Mouse (Mus musculus) heart, adult 11 months (tissue): ENCODE results near the gene Map2k5.

ENCODE experiments used
- DNase-seq: peaks from one replicate; pipeline ENCODE4 v3.0.0; 2022

Gene Map2k5

DNA sequence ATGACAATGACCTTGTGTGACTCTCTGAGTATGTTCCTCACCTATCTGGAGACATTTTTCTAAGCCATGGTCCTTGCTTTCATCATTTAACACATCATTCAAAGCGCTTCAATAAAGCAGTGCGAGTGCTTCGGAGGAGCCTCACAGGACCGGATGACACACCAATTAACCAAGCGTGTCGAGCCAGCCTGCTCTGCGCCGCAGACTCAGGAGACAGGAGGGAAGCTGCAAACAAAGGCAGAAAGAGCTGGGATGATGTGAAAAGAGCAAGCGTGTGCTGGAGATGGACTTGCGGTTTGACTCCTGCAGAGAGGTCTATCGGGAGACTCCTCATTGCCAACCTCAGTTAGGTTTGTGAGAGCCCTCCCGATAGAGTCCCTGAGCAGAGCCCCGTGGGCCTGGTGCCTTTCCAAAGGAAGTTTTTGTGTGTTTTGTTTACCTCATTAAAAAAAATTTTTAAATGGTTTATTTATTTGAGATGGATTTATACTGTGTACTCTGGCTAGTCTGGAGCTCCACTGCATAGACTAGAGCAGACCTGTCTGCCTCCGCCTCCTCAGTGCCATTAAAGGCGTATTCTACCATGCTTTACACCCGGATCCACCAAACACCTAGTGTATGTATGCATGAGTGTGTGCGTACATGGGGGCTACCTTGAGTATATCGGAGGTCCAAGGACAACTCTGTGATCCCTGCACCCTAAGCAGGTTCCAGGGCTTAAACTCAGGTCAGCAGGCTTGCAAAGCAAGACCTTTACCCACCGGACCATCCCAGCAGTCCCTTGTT lies 126.7 kb downstream of the Map2k5 start:
- DNase-seq = peak; percentile 70

GRCm38 (mm10) chr9:63248095-63248787 lies 129.5 kb downstream of the Map2k5 start:
- DNase-seq = peak; percentile 73

DNA sequence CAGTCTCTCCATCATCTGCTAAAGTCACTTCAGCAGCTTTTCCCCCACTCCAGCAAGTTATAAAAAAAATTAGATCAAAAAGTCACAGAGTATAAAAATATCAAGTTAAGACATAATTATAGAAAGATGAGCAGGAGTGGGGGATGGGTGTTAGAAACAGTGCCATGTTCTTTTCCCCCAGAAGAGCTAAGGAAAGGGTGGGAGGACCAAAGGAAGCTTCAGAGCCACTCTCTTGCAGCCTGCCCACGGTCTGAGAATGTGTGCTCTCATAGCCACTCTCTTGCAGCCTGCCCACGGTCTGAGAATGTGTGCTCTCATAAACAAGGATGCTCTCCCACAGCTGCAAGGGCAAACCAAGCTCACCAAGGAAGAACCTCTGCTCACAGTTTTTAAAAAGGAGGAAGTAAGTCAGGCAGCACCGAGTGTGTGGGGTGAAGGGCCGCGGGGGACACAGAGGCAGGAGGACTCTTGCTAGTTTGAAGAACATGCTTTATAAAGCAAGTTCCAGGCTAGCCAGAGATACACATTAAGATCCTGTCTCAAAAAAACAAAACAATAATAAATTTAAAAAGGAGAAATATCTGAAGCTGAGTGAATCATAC lies 131.0 kb downstream of the Map2k5 start:
- DNase-seq = no peak

DNA sequence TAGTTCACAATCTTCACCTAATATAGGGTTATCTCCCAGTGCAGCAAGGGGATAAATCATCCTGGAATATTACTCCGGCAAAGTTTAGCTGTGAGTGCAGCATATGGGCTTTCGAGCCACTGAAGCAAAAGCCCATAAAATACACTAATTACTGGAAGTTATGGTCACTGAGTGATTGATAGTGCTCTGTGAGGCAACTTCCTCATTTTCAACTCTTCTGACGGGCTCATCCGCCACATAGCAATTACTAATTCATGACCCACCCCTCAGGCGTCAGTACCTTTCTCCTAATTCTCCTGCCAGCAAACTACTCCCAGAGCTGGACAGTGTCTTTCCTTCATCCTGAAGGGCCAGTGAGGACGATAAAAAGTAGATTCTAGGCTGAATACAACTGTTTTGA lies 135.7 kb downstream of the Map2k5 start:
- peak; percentile 55 for DNase-seq

GRCm38 (mm10) chr9:63241241-63241640 lies 136.5 kb downstream of the Map2k5 start:
- peak; percentile 75 for DNase-seq

GRCm38 (mm10) chr9:63234356-63234755 lies 143.3 kb downstream of the Map2k5 start:
- DNase-seq = peak; percentile 45

DNA sequence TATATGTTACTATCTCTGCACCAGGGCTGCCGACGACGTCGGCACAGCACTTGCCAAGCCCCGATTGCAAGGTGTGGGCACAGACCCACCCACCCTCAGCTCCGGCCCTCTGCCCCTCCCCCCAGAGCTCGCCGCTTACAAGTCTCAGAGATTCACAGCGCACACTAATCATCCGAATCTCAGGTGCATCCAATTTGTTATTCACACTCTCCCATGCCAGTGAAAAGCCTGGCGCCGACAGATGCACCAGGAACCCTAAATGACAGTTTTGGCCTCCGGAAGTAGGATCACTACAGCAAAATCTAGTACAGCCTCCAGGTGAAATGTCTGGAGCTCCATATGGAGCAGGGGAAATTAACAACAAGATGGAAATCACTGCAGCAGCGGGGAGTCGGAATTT lies 147.4 kb downstream of the Map2k5 start:
- peak; percentile 65 for DNase-seq

- DNase-seq = peak; percentile 87
Measured at GRCm38 (mm10) chr9:63229124-63229523, 148.6 kb downstream of the Map2k5 start.

DNA sequence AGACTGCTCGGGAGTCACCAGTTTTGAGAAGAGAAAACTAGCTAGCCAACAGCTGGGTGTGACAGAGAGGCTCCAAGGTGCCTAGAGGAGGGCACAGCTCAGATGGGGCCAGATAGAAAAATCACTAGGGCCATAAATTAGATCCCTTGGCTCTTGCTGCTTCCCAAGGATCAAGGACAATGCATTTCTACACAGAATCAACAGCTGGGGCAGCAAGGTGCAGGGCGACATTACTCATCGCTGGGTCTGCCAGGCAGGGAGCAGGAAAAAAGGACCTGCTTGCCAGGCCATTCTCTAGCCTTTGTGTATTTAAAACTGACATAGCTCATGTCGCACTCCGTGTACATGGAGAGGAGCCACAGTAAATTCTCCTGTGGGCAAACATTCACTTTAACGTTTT lies 155.5 kb downstream of the Map2k5 start:
- DNase-seq = peak; percentile 40

- peak; percentile 66 for DNase-seq
Measured at GRCm38 (mm10) chr9:63219851-63220250, 157.9 kb downstream of the Map2k5 start.

DNA sequence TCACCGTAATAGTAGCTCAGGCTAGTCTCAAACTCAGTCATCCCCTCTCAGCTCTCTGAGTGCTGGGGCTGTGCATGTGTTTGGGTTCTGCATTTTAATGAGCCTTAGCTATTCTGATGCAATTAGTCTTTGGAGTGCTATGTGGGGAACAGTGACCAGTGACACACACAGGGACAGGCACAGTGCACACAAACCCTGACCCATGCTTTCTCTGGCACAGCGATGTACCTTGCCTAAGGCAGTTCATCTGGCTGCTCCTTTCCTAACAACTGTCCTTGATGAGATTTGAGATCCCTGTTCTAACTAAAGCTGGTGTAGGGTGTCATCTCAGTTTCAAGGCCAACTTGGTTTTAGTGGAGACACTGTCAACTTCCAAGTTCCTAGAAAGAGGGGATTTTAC lies 162.7 kb downstream of the Map2k5 start:
- peak; percentile 74 for DNase-seq

DNA sequence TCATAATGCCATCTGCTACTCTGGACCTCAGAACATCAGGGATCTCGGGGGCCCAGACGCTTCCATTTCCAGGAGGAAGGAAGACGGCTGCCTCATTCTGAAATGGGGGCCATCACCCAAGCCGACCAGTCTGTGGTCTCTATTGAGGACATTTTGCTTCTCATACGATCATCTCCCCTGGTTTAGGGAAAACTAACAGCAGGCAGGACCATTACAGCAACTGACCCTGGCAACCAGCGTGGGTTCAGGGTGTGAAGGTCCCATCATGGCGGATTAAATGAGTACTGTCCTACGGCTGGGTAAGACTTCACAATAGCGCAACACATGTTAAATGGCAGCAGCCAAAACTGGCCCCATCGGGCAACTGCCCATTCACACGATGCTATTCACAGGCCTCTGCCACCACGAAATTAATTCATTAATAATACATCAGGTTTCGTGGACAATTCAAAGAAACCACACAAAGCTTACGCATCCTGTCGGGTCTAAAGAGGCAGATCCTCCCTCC lies 170.9 kb downstream of the Map2k5 start:
- DNase-seq = peak; percentile 79

- DNase-seq = no peak
Measured at GRCm38 (mm10) chr9:63203461-63203860, 174.2 kb downstream of the Map2k5 start.

DNA sequence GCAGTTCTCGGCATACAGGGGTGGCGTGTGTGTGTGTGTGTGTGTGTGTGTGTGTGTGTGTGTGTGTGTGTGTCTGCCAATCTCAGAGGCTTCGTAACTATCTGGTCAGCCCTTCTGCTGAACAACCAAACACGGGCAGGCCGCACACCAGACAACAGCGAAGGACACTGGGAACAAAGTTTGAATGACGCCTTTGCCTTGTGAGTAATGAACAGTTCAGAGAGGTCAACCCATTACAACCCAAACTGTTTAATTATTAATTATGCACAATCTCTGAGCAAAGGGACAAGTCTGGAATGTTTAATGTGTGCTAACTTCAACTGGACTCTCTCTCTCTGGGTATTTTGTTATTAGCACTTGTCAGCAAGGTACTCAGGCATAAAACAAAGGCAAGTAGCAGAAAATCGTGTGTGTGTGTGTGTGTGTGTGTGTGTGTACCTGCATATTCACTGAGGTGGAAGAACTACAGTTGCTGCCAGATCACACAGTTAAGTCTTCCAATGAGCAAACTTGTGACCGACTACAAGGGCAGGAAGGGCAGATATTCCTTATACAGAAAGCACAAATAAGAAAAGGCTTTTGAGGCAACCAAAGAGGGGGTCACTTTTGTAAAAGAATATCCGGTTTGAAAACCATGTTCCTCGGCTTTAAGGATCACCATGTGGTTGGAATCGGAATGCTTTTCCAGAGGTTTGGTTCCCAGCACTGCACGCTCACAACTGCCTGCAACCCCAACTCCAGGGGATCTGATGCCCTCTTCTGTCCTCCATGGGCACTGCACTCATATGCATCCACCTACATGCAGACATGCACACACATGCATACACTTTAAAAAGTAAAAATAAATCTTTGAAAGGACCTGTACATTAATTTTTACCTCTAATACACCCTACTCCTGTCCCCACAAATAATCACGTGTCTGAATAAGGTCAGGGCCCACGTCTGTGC lies 176.1 kb downstream of the Map2k5 start:
- DNase-seq = no peak

GRCm38 (mm10) chr9:63197252-63197651 lies 180.4 kb downstream of the Map2k5 start:
- DNase-seq = no peak

DNA sequence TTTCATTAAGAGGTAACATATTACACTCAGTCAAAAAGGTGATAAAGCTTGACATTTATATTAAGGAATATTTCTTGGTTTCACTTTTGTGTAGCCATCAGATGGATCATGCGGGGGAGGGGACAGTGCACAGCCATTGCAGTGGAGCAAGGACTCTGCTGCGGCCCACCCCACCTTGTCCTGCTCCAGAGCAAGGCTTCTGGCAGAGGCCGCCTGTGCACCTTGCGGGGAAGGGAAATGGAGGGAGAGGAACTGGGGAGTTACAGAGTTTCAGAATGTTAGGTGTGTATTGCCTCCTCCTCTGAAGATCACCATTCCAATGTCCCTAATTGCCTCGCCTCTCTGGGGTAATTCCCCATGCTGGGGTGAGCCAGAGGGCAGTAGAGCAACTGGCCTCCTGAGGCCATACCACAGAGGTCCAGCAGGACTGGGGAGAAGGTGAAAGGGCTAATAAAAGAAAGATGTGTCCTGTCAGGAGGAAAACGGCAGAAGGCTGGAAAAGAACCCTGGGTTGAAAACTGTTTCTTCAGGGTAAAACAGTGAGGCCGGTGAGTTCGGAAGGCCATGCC lies 181.5 kb downstream of the Map2k5 start:
- DNase-seq = peak; percentile 92

- DNase-seq = no peak
Measured at GRCm38 (mm10) chr9:63195523-63195922, 182.2 kb downstream of the Map2k5 start.

DNA sequence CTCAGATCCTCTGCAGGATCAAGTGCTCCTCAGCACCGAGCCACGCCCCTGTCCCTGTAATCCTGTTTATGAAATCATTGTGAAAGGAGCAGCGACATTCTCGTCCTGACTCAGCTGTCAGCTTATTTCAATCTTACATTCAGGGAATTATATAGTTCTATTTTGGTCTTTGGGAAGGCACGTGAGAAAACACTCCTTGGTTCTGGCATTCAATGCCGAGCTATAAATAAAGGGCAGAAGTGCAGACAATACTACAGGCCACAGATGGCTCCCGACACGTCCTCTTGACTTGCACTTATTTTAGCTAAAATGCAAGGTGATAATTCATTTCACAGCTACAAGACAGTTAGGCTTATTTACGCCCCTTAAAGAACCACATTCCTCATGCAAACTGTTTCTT lies 182.9 kb downstream of the Map2k5 start:
- no peak for DNase-seq

DNA sequence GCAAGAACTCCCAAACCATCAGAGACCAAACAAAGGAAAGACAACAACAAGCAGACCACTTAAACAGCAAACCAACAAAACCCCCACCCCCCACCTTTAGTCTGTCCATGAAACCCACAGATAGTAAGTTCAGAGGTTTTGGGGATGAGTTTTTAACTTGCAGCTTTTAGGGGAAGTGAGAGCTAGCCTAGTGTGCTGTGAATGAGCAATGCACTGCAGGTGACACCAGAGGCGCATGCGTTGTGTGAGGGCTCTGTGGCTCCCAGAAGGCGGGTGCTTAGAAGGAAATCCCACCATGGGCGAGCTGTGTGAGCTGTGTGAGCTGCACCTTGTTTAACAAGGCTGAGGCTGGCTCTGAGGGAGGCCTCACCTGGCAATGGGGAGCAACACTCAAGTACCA lies 184.9 kb downstream of the Map2k5 start:
- no peak for DNase-seq

- no peak for DNase-seq
Measured at GRCm38 (mm10) chr9:63187310-63187709, 190.4 kb downstream of the Map2k5 start.

DNA sequence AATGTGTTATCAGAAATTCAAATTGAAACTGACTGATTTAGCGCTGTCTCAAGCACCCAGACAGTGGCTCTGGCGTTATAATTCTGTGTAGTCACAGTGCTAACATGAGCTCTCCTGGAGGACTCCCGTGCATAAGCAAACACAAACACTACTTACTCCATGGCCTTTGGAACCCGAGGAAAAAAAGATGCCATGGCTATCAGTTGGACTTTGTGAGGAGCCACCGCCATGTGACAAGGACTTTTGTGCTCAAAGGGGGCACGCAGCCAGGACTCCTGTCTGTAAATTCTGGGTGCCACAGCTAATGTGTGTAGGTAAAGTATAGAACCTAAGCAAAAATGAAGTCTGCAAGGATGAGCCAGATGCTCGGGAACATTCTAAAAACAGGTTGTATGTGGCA lies 192.5 kb downstream of the Map2k5 start:
- no peak for DNase-seq

DNA sequence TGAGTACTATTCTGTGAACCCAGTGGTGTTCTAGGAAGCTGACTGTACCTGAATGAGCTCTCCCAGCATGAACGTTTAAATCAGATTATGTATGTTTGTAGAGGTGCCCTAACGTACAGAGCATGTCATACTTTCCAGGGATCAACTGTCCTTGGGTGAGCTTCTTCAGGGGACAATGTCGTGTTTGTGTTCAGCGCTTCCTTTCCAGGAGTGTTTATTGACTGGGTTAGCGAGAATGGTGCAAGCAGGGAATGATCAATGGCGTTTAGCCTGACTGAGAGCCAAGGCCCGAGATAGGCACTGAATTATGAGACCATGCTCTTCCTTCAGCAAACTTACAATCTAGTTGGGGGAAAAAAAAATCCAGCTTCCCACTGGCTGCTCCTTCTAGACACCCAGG lies 193.8 kb downstream of the Map2k5 start:
- DNase-seq = no peak
